Mouse (Mus musculus): ENCODE data around the gene Cntn1. TPM values are rescaled to one million over a fixed set of nuclear protein-coding genes. Genes with fewer than 3 reads are reported as not detected.

The Cntn1 gene
- polyA plus RNA-seq, 1 experiment from 2014 or later, result 5.6 TPM

DNA sequence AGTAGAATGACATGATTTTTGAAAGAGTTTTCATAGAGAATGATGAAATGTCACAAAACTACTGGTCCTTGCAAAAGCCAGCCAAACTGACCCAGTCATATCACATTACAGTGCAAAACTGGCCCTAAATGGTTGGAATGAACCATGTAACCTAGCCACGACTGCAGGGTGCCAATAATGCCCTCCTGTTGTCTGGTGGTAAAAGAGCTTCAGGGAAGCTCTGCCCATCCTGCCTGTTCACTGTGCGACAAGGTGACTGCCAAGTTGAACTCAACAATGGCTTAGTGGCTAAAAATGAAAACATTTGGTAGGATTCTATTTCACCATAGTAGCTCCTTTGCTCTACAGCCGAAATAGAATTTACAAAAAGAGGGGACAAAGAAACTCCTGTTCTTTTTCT, 41.1 kb downstream of the Cntn1 start:
- Histone ChIP-seq H3K9ac (ENCODE audit: low read depth, low read length) (no peak overlapping the region), H3K9me3 (ENCODE audit: control insufficient read depth, low read length) (no peaks in the 10 kb centered on the region), H3K4me1 (ENCODE audit: control insufficient read depth, insufficient read depth, low read length) (no peaks in the 10 kb centered on the region), H3K27me3 (replicated peaks; ENCODE audit: control insufficient read depth, insufficient read depth, low read length) (no peaks in the 10 kb centered on the region), H3K4me3 (ENCODE audit: low read depth, low read length) (no peak overlapping the region), H3K27ac (replicated peaks; ENCODE audit: low read depth, low read length) (no peak overlapping the region), H3K4me2 (ENCODE audit: low read depth, low read length) (no peak overlapping the region), H3K36me3 (ENCODE audit: control insufficient read depth, insufficient read depth, low read length) (no peaks in the 10 kb centered on the region)
- no peak for DNase-seq (ENCODE audit: low spot score)
- WGBS, result 51% methylated on average over 3 of the region's 3 CpGs
- ATAC-seq (ENCODE audit: low read depth), result no peak

GRCm38 (mm10) chr15:92099410-92100174, 48.6 kb downstream of the Cntn1 start:
- H3K4me2 ChIP-seq (ENCODE audit: low read depth, low read length), result no peak overlapping the region
- no peaks in the 10 kb centered on the region for H3K36me3 ChIP-seq (ENCODE audit: control insufficient read depth, insufficient read depth, low read length)
- ATAC-seq (ENCODE audit: low read depth) (no peak; the same call in 1 of the 2 replicates), DNase-seq (ENCODE audit: low spot score) (peak; percentile 24)
- H3K9me3 ChIP-seq (ENCODE audit: control insufficient read depth, low read length), result no peaks in the 10 kb centered on the region
- no peak overlapping the region for H3K9ac ChIP-seq (ENCODE audit: low read depth, low read length)
- H3K4me3 ChIP-seq (ENCODE audit: low read depth, low read length), result no peak overlapping the region
- no peak overlapping the region for H3K27ac ChIP-seq (replicated peaks; ENCODE audit: low read depth, low read length)
- no peaks in the 10 kb centered on the region for H3K4me1 ChIP-seq (ENCODE audit: control insufficient read depth, insufficient read depth, low read length)
- H3K27me3 ChIP-seq (replicated peaks; ENCODE audit: control insufficient read depth, insufficient read depth, low read length), result no peaks in the 10 kb centered on the region
- 39% methylated on average over 5 of the region's 5 CpGs for WGBS

GRCm38 (mm10) chr15:92101956-92102355, 51.0 kb downstream of the Cntn1 start:
- no peak overlapping the region for H3K9ac ChIP-seq (ENCODE audit: low read depth, low read length)
- WGBS, result 66% methylated on average over 9 of the region's 9 CpGs
- DNase-seq (ENCODE audit: low spot score), result no peak

DNA sequence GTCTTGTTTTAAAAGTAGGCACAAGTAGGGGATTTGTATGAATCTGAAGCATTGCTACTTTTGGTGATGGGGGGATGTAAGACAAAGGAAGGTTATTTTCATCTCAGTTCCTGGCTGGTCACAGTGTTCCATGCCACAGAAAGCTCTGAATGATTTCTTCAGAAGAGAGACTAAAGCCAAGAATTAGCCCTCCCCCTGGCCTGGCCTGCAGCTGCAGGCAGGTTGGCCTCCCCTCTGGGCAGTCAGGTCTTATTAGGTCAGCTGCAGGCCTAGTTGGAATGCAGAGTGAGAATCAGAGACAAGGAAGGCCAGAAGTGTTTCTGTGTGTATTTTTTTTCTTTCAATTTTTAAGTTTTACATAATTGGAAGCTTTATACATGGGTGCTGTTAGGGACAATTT, 61.5 kb downstream of the Cntn1 start:
- no peak overlapping the region for H3K27ac ChIP-seq (replicated peaks; ENCODE audit: low read depth, low read length)
- H3K4me1 ChIP-seq (ENCODE audit: control insufficient read depth, insufficient read depth, low read length), result no peaks in the 10 kb centered on the region
- H3K9ac ChIP-seq (ENCODE audit: low read depth, low read length), result no peak overlapping the region
- H3K27me3 ChIP-seq (replicated peaks; ENCODE audit: control insufficient read depth, insufficient read depth, low read length), result no peaks in the 10 kb centered on the region
- H3K4me2 ChIP-seq (ENCODE audit: low read depth, low read length), result no peak overlapping the region
- H3K4me3 ChIP-seq (ENCODE audit: low read depth, low read length), result no peak overlapping the region
- no peaks in the 10 kb centered on the region for H3K36me3 ChIP-seq (ENCODE audit: control insufficient read depth, insufficient read depth, low read length)
- H3K9me3 ChIP-seq (ENCODE audit: control insufficient read depth, low read length), result no peaks in the 10 kb centered on the region
- ATAC-seq (ENCODE audit: low read depth), result no peak
- no peak for DNase-seq (ENCODE audit: low spot score)

More at GRCm38 (mm10) chr15:92101956-92102355, 51.0 kb downstream of the Cntn1 start:
- Histone ChIP-seq H3K4me2 (ENCODE audit: low read depth, low read length) (no peak overlapping the region), H3K27ac (replicated peaks; ENCODE audit: low read depth, low read length) (no peak overlapping the region), H3K4me3 (ENCODE audit: low read depth, low read length) (no peak overlapping the region), H3K9me3 (ENCODE audit: control insufficient read depth, low read length) (no peaks in the 10 kb centered on the region), H3K4me1 (ENCODE audit: control insufficient read depth, insufficient read depth, low read length) (no peaks in the 10 kb centered on the region), H3K27me3 (replicated peaks; ENCODE audit: control insufficient read depth, insufficient read depth, low read length) (no peaks in the 10 kb centered on the region), H3K36me3 (ENCODE audit: control insufficient read depth, insufficient read depth, low read length) (no peaks in the 10 kb centered on the region)
- ATAC-seq (ENCODE audit: low read depth), result no peak

- DNase-seq (ENCODE audit: low spot score), result no peak
- Histone ChIP-seq H3K27ac (replicated peaks; ENCODE audit: low read depth, low read length) (no peak overlapping the region), H3K4me3 (ENCODE audit: low read depth, low read length) (no peak overlapping the region), H3K4me1 (ENCODE audit: control insufficient read depth, insufficient read depth, low read length) (no peaks in the 10 kb centered on the region), H3K4me2 (ENCODE audit: low read depth, low read length) (no peak overlapping the region), H3K36me3 (ENCODE audit: control insufficient read depth, insufficient read depth, low read length) (no peaks in the 10 kb centered on the region), H3K9ac (ENCODE audit: low read depth, low read length) (no peak overlapping the region), H3K9me3 (ENCODE audit: control insufficient read depth, low read length) (no peaks in the 10 kb centered on the region), H3K27me3 (replicated peaks; ENCODE audit: control insufficient read depth, insufficient read depth, low read length) (no peaks in the 10 kb centered on the region)
- WGBS, result 52% methylated on average over 3 of the region's 3 CpGs
- no peak for ATAC-seq (ENCODE audit: low read depth)
Observed at GRCm38 (mm10) chr15:92132936-92133335, 82.0 kb downstream of the Cntn1 start.

- Histone ChIP-seq H3K9me3 (ENCODE audit: control insufficient read depth, low read length) (no peaks in the 10 kb centered on the region), H3K4me3 (ENCODE audit: low read depth, low read length) (no peak overlapping the region), H3K9ac (ENCODE audit: low read depth, low read length) (no peak overlapping the region), H3K27ac (replicated peaks; ENCODE audit: low read depth, low read length) (no peak overlapping the region), H3K4me2 (ENCODE audit: low read depth, low read length) (no peak overlapping the region), H3K27me3 (replicated peaks; ENCODE audit: control insufficient read depth, insufficient read depth, low read length) (no peaks in the 10 kb centered on the region), H3K4me1 (ENCODE audit: control insufficient read depth, insufficient read depth, low read length) (no peaks in the 10 kb centered on the region), H3K36me3 (ENCODE audit: control insufficient read depth, insufficient read depth, low read length) (no peaks in the 10 kb centered on the region)
- WGBS, result 73% methylated on average over 9 of the region's 9 CpGs
- no peak for DNase-seq (ENCODE audit: low spot score)
- ATAC-seq (ENCODE audit: low read depth), result no peak
Observed at GRCm38 (mm10) chr15:92134254-92134653, 83.3 kb downstream of the Cntn1 start.

GRCm38 (mm10) chr15:92137026-92137425, 86.1 kb downstream of the Cntn1 start:
- no peak overlapping the region for H3K9ac ChIP-seq (ENCODE audit: low read depth, low read length)
- DNase-seq (ENCODE audit: low spot score), result no peak
- ATAC-seq (ENCODE audit: low read depth), result no peak
- H3K9me3 ChIP-seq (ENCODE audit: control insufficient read depth, low read length), result no peaks in the 10 kb centered on the region
- H3K4me3 ChIP-seq (ENCODE audit: low read depth, low read length), result no peak overlapping the region
- no peaks in the 10 kb centered on the region for H3K4me1 ChIP-seq (ENCODE audit: control insufficient read depth, insufficient read depth, low read length)
- H3K4me2 ChIP-seq (ENCODE audit: low read depth, low read length), result no peak overlapping the region
- no peak overlapping the region for H3K27ac ChIP-seq (replicated peaks; ENCODE audit: low read depth, low read length)
- H3K27me3 ChIP-seq (replicated peaks; ENCODE audit: control insufficient read depth, insufficient read depth, low read length), result no peaks in the 10 kb centered on the region
- WGBS, result 81% methylated on average over 6 of the region's 6 CpGs
- H3K36me3 ChIP-seq (ENCODE audit: control insufficient read depth, insufficient read depth, low read length), result no peaks in the 10 kb centered on the region

DNA sequence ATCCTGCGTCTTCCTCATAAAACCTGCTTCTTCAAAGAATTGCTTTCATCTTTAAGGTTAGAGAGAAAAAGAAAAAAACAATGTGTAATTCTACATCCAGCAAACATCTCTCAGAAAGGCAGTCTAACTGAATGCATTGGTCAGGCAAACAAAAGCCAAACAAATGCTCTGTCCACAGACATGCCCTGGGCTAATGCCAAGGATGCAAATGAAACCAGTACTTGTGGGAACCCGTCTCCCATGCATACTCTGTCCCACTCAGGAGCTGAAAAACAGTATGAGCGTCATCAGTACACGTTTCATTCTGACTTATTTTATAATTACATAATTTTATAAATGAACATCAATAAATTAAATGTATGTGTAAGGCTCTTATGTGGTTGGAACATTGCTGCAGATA, 91.0 kb downstream of the Cntn1 start:
- Histone ChIP-seq H3K27ac (replicated peaks; ENCODE audit: low read depth, low read length) (no peak overlapping the region), H3K4me1 (ENCODE audit: control insufficient read depth, insufficient read depth, low read length) (no peaks in the 10 kb centered on the region), H3K9me3 (ENCODE audit: control insufficient read depth, low read length) (no peaks in the 10 kb centered on the region), H3K4me3 (ENCODE audit: low read depth, low read length) (no peak overlapping the region), H3K27me3 (replicated peaks; ENCODE audit: control insufficient read depth, insufficient read depth, low read length) (no peaks in the 10 kb centered on the region), H3K36me3 (ENCODE audit: control insufficient read depth, insufficient read depth, low read length) (no peaks in the 10 kb centered on the region), H3K9ac (ENCODE audit: low read depth, low read length) (no peak overlapping the region), H3K4me2 (ENCODE audit: low read depth, low read length) (no peak overlapping the region)
- 68% methylated on average over 4 of the region's 4 CpGs for WGBS
- DNase-seq (ENCODE audit: low spot score) (no peak), ATAC-seq (ENCODE audit: low read depth) (no peak)

DNA sequence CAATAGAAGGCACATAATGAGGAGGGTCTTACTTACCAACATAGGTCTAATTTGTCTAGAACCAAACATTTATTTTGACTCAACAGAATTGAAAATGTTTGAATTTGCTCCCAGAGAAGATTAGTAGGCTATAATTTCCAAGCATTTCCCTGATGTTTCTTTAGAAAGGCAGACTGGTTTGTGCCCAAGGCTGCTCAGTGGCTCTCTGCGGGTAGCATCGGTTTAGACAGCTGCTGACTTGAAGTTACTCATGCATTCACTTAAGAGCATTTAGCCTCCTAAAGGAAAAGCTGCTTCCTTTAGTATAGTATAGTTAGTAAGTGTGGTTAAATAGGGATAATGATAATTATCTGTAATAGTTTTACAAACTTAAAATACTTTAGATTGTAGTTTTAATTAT, 104.0 kb downstream of the Cntn1 start:
- DNase-seq (ENCODE audit: low spot score), result no peak
- no peak for ATAC-seq (ENCODE audit: low read depth)
- Histone ChIP-seq H3K9ac (ENCODE audit: low read depth, low read length) (no peak overlapping the region), H3K4me2 (ENCODE audit: low read depth, low read length) (no peak overlapping the region), H3K4me1 (ENCODE audit: control insufficient read depth, insufficient read depth, low read length) (no peaks in the 10 kb centered on the region), H3K9me3 (ENCODE audit: control insufficient read depth, low read length) (no peaks in the 10 kb centered on the region), H3K27ac (replicated peaks; ENCODE audit: low read depth, low read length) (no peak overlapping the region), H3K27me3 (replicated peaks; ENCODE audit: control insufficient read depth, insufficient read depth, low read length) (no peaks in the 10 kb centered on the region; the same call in 1 of the 2 replicates), H3K36me3 (ENCODE audit: control insufficient read depth, insufficient read depth, low read length) (no peaks in the 10 kb centered on the region), H3K4me3 (ENCODE audit: low read depth, low read length) (no peak overlapping the region)
- WGBS, result 38% methylated on average over 2 of the region's 2 CpGs

Measured in embryonic facial prominence, embryonic 14.5 days (tissue).